17 mouse cellular contexts compared by ENCODE assay signal in genomic region chr11:54317795-54318194, GRCm38 (mm10). TPM values are rescaled to one million over a fixed set of nuclear protein-coding genes. Genes with fewer than 3 reads are reported as not detected.
"Had no signal": no experiment of that assay in that cellular context is flagged by ENCODE, and none has a peak within 500 bp of the region (broad histone marks: within the 10 kb centered on the region; RNA-seq: fewer than 3 reads in every experiment).

No protein-coding gene starts in this region.

- ATAC-seq: lung, postnatal 0 days; midbrain, embryonic 15.5 days had no signal

- DNase-seq: kidney, adult 2 months; kidney, postnatal 25 days; liver, embryonic 13.5 days; lung, embryonic 14.5 days; thymus, adult 18-20 months; thymus, postnatal 36 days had no signal

- H3K4me3 ChIP-seq: liver, embryonic 13.5 days; midbrain, embryonic 12.5 days; midbrain, embryonic 15.5 days had no signal

- H3K27ac ChIP-seq: kidney, postnatal 0 days; liver, embryonic 13.5 days; macrophage; midbrain, embryonic 12.5 days; midbrain, embryonic 15.5 days had no signal

RNA-seq across cellular contexts. Expression of gene Il3, which starts 50.7 kb away (rescaled TPM):
- total RNA-seq: layer of hippocampus, adult 8-10 months; layer of hippocampus, postnatal 14 days; left cerebral cortex, postnatal 10 days; left cerebral cortex, postnatal 36 days; liver, adult 2 months; megakaryocyte, adult 5-6 weeks had no signal

RNA-seq across cellular contexts. Expression of gene Meikin, which starts 52.7 kb away (rescaled TPM):
- total RNA-seq: layer of hippocampus, adult 8-10 months; layer of hippocampus, postnatal 14 days; left cerebral cortex, postnatal 10 days; left cerebral cortex, postnatal 36 days; liver, adult 2 months; megakaryocyte, adult 5-6 weeks had no signal
